Mouse (Mus musculus) cerebellum, adult 8-10 months (tissue): Measurements from ENCODE around the gene Cdyl2.

Experiments used
- DNase-seq: peaks from one replicate; pipeline ENCODE4 v3.0.0; 2022

Gene Cdyl2

DNA sequence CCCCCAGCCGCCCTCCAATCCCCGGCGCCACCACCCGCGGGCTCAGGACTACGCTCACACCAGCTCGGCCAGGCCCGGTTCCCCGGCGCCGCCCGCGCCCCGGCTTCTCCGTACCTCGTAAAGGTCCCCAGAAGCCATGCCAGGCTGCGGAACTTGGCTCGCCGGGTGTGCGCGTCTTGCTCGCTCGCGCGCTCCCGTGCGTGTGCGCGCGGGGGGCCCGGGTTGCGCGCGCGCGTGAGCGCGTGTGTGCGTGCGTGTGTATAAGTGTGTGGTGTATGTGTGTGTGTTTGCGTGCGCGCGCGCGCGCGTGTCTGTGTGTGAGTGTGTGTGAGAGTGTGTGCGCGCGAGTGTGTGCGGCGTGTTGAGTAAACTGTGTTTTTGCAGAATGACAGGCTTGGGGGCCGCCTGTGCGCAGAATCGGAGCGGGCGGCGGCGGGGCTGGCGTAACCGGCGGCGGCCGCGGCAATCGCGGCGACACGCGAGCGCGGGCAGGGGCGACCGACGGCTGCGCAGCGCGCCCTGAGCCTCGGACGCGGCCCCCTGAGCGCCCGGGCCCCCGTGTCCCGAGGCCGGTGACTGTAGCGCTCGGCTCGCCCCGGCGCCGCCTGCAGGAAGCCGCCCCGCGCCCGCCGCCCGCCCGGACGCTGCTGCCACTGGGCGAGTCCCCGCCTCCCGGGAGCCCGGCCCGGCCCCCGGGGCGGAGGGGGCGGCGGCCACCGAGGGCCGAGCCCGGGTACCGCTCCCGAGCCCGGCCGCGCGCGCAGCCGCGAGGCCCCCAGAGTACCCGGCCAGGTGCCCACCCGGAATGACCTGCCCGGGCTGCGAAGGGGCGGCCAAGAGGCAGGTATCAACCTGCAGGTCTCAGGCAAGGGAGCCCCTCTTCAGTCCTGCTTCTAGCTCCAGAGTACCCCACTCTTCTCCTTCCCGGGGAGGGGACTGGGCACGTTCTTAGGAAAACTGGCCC, at the start of gene Cdyl2:
TSS of gene Cdyl2 (minus strand) at position 308 of the 964 bp plus-strand sequence.
- DNase-seq, result peak; percentile 85

GRCm38 (mm10) chr8:116780594-116780993, 47.8 kb upstream of the Cdyl2 start:
- DNase-seq, result no peak

- DNase-seq, result no peak
These were observed 41.4 kb upstream of the Cdyl2 start for GRCm38 (mm10) chr8:116774220-116774619.

- no peak for DNase-seq
These were observed 39.9 kb upstream of the Cdyl2 start for GRCm38 (mm10) chr8:116772727-116773126.

- DNase-seq, result no peak
These were observed 39.1 kb upstream of the Cdyl2 start for GRCm38 (mm10) chr8:116771797-116772343.

- no peak for DNase-seq
These were observed 38.0 kb upstream of the Cdyl2 start for GRCm38 (mm10) chr8:116770756-116771155.

- DNase-seq, result no peak
These were observed 23.4 kb upstream of the Cdyl2 start for GRCm38 (mm10) chr8:116756174-116756573.

DNA sequence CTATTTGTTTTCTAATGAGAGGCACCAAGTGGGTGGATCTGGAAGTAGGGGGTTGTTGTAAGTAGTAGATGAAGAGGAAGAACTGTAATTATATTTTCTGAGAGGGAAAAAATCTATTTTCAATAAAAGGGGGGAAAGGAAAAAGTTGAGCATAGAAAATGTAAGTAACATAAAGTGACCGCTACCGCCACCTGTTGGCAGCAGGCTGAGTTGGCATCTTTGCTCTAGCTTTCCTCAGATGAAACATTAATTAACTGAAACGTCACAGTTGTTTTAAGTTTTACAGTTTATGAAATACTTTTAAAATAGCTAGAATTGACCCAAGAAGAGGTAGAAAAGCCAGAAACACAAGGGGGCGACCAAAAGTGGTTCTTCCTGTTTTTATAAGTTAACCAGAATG, 22.8 kb upstream of the Cdyl2 start:
- DNase-seq, result peak; percentile 59

DNA sequence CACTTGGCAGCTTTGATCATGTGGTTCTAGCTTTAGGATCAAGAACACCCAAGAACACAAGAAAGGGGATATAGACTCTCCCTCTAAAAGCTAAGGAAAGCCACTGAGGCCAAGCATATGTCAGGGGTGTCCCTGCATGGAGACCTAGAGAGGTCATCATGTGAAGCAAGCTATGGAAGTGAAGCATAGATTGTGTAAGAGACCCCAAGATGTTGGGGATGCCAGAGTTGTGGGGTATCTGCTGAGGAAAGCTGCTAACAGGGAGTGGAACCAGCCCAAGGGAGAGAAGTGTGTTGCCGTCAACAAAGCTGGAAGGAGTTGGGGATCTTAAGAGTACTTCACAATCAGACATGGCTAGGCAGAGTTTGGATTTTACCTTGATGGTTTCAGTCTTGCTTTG, 7.9 kb upstream of the Cdyl2 start:
- no peak for DNase-seq

GRCm38 (mm10) chr8:116735306-116735705, 2.5 kb upstream of the Cdyl2 start:
- no peak for DNase-seq

GRCm38 (mm10) chr8:116734176-116734575, 1.4 kb upstream of the Cdyl2 start:
- no peak for DNase-seq

GRCm38 (mm10) chr8:116733648-116734014, 840 bp upstream of the Cdyl2 start:
- no peak for DNase-seq

GRCm38 (mm10) chr8:116731976-116732683, 661 bp downstream of the Cdyl2 start:
- peak; percentile 31 for DNase-seq

GRCm38 (mm10) chr8:116721451-116721850, 11.3 kb downstream of the Cdyl2 start:
- DNase-seq, result no peak

- DNase-seq, result no peak
These were observed 25.3 kb downstream of the Cdyl2 start for GRCm38 (mm10) chr8:116707496-116707895.

GRCm38 (mm10) chr8:116702501-116702900, 30.3 kb downstream of the Cdyl2 start:
- DNase-seq, result no peak

- no peak for DNase-seq
These were observed 39.9 kb downstream of the Cdyl2 start for GRCm38 (mm10) chr8:116692931-116693330.

GRCm38 (mm10) chr8:116689741-116690140, 43.0 kb downstream of the Cdyl2 start:
- DNase-seq, result no peak

DNA sequence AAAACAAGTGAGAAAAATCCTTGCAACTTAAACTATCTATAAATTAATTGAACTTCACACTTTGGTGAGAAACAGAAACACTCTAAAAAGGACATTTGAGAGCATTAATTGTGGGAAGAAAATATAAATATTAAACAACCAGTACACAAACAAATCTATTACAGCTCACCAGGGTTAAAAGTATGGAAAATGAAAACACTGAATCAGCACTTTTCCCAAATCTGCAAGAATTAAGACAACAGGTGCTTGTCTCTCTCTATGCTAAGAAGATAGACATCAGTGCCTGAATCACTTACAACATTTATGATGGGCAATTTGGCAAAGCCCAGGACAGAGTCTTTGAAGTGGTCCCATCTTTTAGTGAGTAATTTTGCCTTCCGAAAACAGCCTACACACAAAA, 56.6 kb downstream of the Cdyl2 start:
- DNase-seq, result no peak

DNA sequence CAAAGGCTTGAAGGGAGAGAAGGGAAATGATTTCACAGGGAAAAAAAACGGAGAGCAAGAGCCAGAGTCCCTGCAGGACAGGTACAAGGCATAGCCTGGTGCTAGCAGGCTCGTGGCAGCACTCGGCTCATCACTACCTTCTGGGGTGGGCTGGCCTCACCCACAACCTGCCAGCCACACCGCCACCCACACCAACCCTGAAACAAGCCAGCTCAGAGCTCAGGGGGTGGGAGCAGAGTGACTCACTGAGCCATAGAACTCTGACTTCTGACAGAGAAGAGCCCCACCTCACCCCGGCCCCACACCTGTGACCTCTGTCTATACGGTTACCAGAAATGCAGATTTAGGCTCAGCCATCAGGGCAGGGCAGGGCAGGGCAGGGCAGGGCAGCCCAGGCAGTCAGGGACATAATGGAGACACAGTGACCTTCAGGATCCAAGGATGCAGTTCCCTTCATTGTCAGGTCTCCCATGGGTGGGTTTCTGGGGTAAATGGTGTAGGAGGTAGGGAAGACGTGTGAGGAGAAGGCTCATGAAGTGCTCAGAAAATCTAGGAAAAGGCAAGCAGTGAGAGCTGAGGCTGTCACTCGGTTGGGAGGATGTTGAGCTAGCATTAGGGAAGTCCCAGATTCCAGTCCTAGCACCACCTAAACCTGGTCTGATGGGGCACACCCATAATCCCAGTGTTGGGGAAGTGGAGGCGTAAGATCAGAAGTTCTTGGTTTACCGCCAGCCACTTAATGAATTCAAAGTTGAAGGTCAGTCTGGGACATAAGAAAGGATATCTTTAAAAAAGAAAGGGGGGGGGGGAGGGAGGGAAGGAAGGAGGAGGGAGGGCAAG, 58.6 kb downstream of the Cdyl2 start:
- DNase-seq, result no peak

GRCm38 (mm10) chr8:116673493-116673892, 59.3 kb downstream of the Cdyl2 start:
- no peak for DNase-seq

DNA sequence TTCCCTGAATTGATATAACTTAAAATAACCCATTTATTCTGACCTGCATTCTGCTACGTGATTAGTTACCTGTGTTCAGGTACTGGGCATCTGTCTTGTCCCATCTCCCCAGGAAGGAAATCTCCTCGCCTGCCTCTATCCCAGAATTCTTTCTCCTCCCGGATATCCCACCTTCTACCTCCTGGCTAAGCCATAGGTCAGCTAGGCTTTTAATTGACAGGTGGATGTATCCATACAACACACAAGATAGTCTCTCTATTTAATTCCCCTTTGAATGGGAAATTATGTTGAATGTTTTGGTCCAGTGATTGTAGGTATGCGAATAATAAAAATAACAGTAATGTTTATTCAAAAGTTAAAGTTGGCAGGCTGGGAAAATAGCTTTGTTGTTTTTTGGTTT, 59.7 kb downstream of the Cdyl2 start:
- DNase-seq, result no peak

GRCm38 (mm10) chr8:116671543-116671942, 61.2 kb downstream of the Cdyl2 start:
- DNase-seq, result no peak
